ENCODE assay signal across 11 mouse cellular contexts in the genomic region with DNA sequence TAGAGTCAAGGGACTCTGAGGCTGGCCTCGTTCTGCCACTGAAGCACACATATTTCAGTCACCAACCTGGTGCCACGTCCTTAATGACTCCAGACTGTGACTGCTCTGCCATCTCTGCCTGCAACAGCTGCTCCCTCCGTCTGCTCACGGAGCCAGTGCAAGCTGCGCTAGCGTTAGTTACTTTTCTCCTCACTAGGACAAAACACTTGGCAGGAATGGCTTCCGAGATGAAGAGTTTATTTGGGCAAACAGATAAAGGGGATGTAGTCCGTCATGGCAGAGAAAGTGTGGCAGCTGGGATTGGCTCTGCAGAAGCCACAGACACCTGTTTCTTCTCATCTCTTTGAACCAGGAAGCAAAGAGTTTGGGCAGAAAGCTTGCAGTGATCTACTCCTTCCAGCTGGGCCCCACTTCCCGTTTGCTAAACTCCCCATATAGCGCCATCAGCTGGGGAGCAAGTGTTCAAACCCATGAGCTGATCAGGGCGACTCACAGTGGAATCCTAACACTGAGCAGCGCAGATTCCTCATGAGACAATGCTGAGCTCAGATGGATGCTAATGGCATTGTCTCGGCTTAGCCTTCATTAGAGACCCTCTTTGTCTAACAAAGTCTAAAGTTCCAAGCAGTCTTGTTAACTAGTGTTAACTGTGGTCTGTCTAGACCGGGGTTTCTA.
DNase-seq lines count a peak whose midpoint lies in the region.
"Had no signal": no experiment of that assay in that cellular context is flagged by ENCODE, and none has a peak within 500 bp of the region (broad histone marks: within the 10 kb centered on the region; RNA-seq: fewer than 3 reads in every experiment).

No protein-coding gene starts in this region.

- peak; percentile 4 for DNase-seq in embryo, embryonic 10.5 days (ENCODE audit: low spot score)
- DNase-seq in embryo, embryonic 10 days (ENCODE audit: low spot score): no peak
- DNase-seq in right cerebral cortex, postnatal 10 days (ENCODE audit: low spot score in 2 of 2): peak; percentile 46 to 61
- no peak for DNase-seq in right cerebral cortex, postnatal 25 days
- DNase-seq in layer of hippocampus, adult 18-20 months (ENCODE audit: low spot score in 2 of 2): peak; percentile 12 to 39
- peak; percentile 19 for DNase-seq in thymus, postnatal 14 days
- no peak for DNase-seq in adrenal gland, adult 8-10 months
- DNase-seq in heart, adult 8-10 months (ENCODE audit: low spot score): no peak
- DNase-seq: cerebellum, adult 9-10 months; kidney, adult 9 months; midbrain, embryonic 14.5 days had no signal

Comparison
In these comparisons a context has a peak if more than half of its experiments do, and no peak if none do; other contexts are left out.
1. DNase-seq: peak in embryo, embryonic 10.5 days (single experiment), right cerebral cortex, postnatal 10 days (2 of 2), layer of hippocampus, adult 18-20 months (2 of 2) and thymus, postnatal 14 days (single experiment); none in embryo, embryonic 10 days (single experiment), right cerebral cortex, postnatal 25 days (single experiment), adrenal gland, adult 8-10 months (single experiment) and heart, adult 8-10 months (single experiment).